Mouse (Mus musculus): Measurements from ENCODE around the gene Kif9.

The Kif9 gene

DNA sequence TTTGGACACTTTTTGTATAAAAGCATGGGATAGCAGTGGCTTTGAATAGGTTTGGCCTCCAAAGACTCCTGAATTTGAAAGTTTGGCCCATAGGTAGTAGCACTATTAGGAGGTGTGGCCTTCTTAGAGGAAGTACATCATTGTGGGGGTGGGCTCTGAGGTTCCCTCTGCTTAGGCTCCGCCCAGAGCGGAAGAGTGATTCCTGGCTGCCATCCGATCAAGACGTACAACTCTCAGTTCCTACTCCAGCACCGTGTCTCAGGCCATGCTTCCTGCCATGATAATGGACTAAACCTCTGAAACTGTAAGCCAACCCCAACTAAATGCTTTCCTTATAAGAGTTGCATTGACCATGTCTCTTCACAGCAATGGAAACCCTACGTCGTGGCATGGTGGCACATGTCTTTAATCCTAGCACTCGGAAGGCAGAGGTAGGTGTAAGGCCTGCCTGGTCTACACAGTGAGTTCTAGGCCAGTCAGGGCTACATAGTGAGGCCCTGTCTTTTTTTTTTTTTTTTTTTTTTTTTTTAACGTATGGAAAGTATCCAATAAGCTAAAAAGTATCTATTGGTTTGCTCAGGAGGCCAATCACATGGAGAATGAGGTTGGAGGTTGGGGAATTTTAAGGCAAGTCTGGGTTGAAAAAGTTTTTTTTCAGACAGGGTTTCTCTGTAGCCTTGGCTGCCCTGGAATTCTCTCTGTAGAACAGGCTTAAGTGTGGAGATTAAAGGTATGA is 52.4 kb downstream of the Kif9 start:
- no peak for DNase-seq

DNA sequence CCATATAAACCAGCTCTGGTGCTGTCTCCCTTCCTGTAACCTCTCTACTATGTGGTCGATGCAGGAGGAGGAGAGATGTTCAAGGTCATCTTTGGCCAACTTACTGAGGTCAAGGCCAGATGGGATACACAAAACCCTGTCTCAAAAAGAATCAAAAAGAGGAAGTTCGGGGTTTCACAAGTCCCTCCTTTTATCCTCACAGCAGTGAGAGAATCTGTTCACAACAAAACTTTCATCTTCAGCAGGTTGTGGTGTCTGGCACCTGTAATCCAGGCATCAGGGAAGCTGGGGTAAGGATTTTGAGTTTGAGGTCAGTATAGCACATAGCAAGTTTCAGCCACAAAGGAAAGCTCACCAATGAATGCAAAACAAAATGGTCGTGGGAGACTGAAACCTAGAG is 53.9 kb downstream of the Kif9 start:
- no peak for DNase-seq

DNA sequence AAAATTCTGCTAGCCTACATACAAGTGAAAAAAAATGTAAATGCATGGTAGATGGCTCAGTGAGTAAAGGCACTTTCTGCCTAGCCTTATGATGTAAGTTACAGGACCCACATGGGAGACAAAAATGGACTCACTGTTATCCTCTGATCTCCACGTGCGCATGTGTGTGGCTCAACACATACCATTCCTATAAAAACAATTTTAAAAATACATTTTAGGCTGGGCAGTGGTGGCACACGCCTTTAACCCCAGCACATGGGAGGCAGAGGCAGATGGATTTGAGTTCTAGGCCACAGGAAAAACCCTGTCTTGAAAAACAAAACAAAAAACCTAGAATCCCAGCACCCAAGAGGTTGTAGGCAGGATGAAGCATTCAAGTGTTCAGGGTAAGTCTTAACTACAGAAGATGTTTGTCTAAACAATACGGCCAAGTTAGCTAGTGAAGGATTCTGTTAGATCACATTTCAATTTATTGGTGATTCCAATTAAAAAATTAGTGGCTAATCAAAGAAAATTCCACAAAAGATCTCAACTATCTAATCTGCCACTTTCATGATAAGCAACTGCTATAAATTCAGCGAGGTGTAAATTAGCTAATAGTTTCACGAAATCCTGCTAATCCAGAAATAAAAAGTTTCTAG is 54.5 kb downstream of the Kif9 start:
- DNase-seq: no peak

DNA sequence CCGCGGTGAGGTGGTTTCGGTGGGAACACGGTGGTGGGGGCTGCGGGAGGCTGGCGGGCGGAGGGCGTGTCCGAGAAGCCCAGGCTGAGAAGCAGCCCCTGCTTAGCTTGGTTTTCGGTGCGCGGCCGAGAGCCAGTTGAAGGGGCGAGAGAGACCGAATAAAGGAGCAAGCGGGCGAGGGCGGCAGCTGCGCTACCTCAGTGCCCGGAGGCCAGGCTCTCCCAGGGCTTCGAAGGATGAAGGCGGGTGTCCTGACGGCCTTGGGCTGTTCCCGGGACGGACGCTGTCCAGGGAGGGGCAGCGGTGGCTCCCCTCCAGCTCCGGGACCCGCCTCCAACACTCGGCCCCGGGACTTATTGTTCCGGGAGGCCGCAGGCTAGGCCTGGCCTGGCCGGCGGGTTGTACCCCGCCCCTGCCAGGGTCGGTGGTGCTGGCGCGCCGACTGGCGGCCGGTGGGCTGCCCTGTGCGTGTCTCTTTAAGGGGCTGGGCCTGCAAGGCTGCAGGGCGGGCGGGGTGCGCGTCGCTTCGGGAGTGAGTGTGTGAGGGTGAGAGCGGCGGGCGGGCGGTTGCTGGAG is 55.2 kb downstream of the Kif9 start:
- peak; percentile 97 to 99 for DNase-seq

DNA sequence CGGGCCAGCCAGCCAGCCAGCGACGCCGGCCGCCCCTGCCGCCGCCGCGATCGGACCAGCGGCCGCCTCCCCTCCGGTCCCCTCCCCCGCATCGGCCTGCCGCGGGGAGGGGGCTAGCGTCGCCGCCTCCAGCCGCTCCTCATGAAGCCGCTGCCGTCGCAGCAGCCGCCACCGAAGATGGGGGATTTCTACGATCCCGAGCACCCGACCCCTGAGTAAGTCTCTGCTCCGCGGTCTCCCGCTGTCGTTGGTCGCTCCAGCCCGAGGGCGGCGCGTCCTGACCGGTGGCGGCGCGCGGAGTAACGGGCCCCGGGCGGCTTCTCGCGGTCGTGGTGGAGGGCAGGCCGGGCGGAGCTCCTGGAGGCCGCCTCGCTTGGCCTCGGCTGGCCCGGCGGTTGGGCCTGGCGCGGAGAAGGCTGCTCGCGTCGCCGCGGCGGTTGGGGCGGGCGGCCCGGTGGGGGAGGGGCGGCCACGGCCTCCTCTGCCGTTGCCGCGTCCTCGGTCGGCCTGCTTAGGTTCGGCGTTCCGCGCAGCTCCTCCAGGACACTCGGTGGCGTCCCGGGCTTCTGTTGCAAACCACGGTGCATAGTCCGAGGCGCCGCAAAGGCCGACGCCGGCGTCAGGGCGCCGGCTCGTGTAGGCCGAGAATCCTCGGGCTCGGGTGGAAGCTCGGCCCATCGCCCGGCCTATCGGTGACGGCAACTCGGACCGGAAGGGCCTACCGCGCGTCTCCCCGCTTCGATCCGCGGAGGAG is 56.0 kb downstream of the Kif9 start, which contains the start of gene Setd2:
TSS of gene Setd2 (plus strand) at position 60 of the 754 bp plus-strand sequence.
- DNase-seq: peak; percentile 82 to 86

DNA sequence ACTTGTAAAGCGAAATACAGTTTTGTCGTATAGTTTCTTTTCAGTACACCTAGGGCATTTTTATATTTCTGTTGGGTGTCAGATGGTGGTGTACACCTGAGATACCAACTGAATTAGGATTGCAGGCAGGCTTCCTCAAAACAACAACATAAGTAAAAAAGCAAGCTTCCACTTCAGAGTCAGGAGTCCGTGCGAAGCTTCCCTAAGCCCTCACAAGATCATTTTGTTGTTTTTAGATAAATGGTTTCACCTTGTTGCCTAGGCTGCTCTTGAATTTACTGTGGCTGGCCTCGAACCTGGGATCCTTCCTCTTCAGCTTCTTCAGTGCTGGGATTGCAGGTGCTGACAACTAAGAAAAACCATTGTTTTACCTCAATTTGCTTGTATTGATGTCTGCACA is 56.9 kb downstream of the Kif9 start:
- DNase-seq: no peak

DNA sequence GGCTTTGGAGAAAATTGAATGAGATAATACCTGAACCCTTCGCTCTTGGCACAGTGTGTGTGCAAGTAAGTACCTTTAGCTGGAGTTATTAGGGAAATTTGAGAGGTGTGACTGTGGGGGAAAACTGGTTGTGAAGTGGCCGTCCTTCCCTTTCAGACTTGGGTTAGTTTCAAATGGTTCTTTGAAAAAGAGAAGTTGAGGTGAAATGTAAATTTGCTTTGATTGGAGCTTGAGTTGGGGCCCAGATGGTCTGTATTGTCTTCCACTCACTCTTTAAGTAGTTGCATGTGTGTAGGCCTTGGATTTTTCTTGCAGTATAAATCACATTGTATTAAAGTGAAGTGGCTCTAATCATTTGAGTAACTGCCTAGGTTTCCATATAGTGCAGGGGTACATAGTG is 58.4 kb downstream of the Kif9 start:
- no peak for DNase-seq

DNA sequence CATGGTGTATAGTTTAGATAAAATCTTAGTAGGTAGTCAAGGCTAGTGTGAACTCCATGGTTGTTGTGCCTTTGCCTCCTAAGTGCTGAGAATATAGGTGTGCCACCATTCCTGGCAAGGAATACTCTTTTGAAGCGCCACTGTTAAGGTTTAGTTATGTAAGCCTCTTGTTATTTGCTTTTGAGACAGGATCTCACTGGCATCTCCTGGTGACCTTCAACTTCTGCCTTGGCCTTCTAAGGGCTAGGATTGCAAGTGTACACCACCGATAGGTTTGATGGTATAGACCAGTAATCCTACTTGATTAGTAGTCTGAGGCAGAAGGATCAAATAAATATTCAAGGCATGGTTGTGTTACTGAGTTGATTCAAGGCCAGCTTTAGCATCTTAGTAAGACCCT is 59.9 kb downstream of the Kif9 start:
- no peak for DNase-seq

DNA sequence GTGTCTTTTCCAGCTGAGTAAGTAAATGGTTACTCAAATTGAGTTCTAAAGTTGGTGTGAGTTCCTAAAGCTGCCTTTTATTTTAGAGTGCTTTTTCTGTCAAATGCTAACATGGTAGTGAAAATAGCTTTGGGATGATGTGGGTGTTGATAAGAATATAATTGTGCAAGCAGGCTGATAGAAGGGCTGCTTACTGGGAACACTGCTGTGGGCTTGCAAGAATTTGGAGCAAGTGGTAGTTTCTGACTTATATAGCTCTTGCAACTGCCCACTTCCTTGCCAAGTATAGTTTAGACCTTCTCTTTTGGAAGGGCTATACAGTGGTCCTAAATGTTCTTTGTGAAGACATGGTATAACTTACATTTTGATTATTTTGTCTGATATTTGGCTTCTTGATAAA is 61.8 kb downstream of the Kif9 start:
- DNase-seq: no peak

DNA sequence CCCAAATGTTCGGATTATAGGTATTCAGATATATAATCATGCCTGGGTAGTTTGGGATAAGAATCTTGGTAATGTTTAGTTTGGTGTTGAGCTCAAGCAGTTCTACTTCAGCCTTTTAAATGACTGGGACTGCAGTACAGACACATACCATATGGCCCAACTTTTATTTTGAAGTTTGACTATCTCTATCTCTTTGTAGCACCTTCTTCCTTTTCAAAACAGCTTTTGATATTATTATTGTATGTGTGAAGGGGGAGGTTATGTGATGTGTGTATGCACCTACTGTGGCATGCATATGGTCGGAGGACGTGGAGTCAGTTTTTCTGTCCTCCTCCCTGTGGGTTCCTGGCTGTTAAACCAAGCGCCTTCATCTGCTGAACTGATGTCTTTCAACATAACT is 65.2 kb downstream of the Kif9 start:
- DNase-seq: no peak

DNA sequence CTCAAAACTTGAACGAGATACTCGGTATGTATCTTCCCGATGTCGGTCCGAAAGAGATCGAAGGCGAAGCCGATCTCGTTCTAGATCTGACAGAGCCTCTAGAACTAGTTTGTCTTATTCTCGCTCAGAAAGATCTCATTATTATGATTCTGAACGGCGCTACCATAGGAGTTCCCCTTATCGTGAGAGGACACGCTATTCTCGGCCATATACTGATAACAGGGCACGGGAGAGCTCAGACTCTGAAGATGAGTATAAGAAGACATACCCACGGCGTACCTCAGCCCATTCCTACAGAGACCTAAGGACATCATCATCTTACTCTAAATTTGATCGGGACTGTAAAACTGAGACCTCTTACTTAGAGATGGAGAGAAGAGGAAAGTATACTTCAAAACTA is 71.5 kb downstream of the Kif9 start:
- DNase-seq: no peak

DNA sequence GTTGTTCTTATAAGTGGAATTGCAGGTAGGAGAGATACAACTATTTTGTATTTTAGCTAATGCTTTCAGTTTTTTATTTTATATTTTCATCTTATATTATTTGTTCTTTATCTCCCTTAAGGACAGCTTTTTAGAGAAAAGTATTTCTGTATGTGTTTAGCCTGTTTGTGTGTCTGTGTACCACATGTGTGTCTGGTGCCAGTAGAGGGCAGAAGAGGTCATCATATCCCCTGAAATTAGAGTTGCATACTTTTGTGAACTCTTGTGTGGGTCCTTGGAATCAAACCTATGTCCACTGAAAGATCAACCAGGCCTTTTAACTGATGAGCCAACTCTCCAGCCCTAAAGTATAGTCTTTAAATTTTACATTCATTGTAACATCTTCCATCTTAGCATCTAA is 91.6 kb downstream of the Kif9 start:
- no peak for DNase-seq
